Mouse (Mus musculus): ENCODE data around the gene Psmb9. TPM values are rescaled to one million over a fixed set of nuclear protein-coding genes. Genes with fewer than 3 reads are reported as not detected.

The Psmb9 gene
- polyA plus RNA-seq, 1 experiment from 2014 or later, result 1.1 TPM

GRCm38 (mm10) chr17:34177179-34177578 lies 10.4 kb downstream of the Psmb9 start:
- Histone ChIP-seq H3K4me1 (ENCODE audit: control insufficient read depth, insufficient read depth, low read length) (no peaks in the 10 kb centered on the region), H3K9ac (replicated peaks; ENCODE audit: low read length) (no peak overlapping the region), H3K9me3 (replicated peaks; ENCODE audit: control insufficient read depth, low read length) (no peaks in the 10 kb centered on the region), H3K27ac (replicated peaks; ENCODE audit: low read depth, low read length) (no peak overlapping the region), H3K36me3 (replicated peaks; ENCODE audit: control insufficient read depth, insufficient read depth, low read depth, low read length) (no peaks in the 10 kb centered on the region), H3K4me2 (ENCODE audit: low read depth, low read length) (no peak overlapping the region), H3K27me3 (ENCODE audit: control insufficient read depth, insufficient read depth, low read length) (no peaks in the 10 kb centered on the region), H3K4me3 (ENCODE audit: low read depth, low read length) (no peak overlapping the region)
- WGBS, result 64% methylated on average over 4 of the region's 4 CpGs
- DNase-seq (ENCODE audit: low spot score), result peak; percentile 21
- no peak for ATAC-seq (replicated peaks; ENCODE audit: insufficient number of reproducible peaks, low FRiP score, low TSS enrichment, low read depth)

DNA sequence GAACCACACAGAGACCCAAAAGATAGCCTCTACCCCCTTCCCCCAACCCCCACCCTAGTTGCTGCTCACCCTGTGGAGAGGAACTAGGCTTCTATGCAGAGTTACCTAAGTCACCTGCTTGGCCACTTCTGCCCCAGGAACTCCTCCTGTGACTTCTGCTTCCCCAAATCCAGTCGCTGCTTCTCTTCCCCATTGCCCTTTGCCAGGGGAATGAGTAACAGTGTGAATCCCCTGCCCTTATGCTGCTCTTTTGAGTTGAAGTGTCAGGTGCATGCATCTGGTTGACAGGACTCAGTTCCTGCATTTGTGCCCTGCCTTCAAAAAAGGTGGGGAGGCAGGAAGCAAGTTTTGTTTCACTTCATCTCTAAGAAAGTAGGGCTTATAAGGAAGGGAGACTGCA lies 13.5 kb downstream of the Psmb9 start:
- WGBS, result 42% methylated on average over 1 of the region's 1 CpGs
- no peaks in the 10 kb centered on the region for H3K36me3 ChIP-seq (replicated peaks; ENCODE audit: control insufficient read depth, insufficient read depth, low read depth, low read length)
- ATAC-seq (replicated peaks; ENCODE audit: insufficient number of reproducible peaks, low FRiP score, low TSS enrichment, low read depth), result no peak
- H3K27me3 ChIP-seq (ENCODE audit: control insufficient read depth, insufficient read depth, low read length), result no peaks in the 10 kb centered on the region
- no peak overlapping the region for H3K4me2 ChIP-seq (ENCODE audit: low read depth, low read length)
- DNase-seq (ENCODE audit: low spot score), result no peak
- no peak overlapping the region for H3K9ac ChIP-seq (replicated peaks; ENCODE audit: low read length)
- H3K27ac ChIP-seq (replicated peaks; ENCODE audit: low read depth, low read length), result no peak overlapping the region
- H3K4me3 ChIP-seq (ENCODE audit: low read depth, low read length), result no peak overlapping the region
- H3K9me3 ChIP-seq (replicated peaks; ENCODE audit: control insufficient read depth, low read length), result no peaks in the 10 kb centered on the region
- H3K4me1 ChIP-seq (ENCODE audit: control insufficient read depth, insufficient read depth, low read length), result no peaks in the 10 kb centered on the region

DNA sequence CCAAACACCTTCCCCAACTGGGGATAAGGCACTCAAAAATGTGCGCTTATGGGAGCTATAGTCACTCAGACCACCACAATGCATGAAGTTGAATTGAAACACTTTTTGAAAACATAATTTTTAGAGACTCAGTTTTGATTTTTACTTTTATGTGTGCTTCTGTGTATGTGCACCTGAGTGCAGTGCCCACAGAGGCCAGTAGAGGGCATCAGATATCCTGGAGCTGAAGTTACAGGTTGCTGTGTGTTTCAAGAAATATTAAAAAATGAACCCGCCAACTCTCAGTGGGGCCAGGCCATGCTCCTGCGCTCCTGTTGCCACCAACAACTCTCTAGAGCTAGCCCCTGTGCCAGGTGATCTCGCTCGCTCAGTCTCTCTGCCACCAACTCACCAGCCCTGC lies 15.0 kb downstream of the Psmb9 start:
- no peaks in the 10 kb centered on the region for H3K4me1 ChIP-seq (ENCODE audit: control insufficient read depth, insufficient read depth, low read length)
- H3K4me3 ChIP-seq (ENCODE audit: low read depth, low read length), result no peak overlapping the region
- no peak overlapping the region for H3K9ac ChIP-seq (replicated peaks; ENCODE audit: low read length)
- DNase-seq (ENCODE audit: low spot score) (no peak), ATAC-seq (replicated peaks; ENCODE audit: insufficient number of reproducible peaks, low FRiP score, low TSS enrichment, low read depth) (no peak)
- no peak overlapping the region for H3K4me2 ChIP-seq (ENCODE audit: low read depth, low read length)
- no peaks in the 10 kb centered on the region for H3K9me3 ChIP-seq (replicated peaks; ENCODE audit: control insufficient read depth, low read length)
- whole genome bisulfite sequencing, result 96% methylated on average over 5 of the region's 5 CpGs
- no peaks in the 10 kb centered on the region for H3K27me3 ChIP-seq (ENCODE audit: control insufficient read depth, insufficient read depth, low read length)
- H3K36me3 ChIP-seq (replicated peaks; ENCODE audit: control insufficient read depth, insufficient read depth, low read depth, low read length), result no peaks in the 10 kb centered on the region
- H3K27ac ChIP-seq (replicated peaks; ENCODE audit: low read depth, low read length), result no peak overlapping the region

DNA sequence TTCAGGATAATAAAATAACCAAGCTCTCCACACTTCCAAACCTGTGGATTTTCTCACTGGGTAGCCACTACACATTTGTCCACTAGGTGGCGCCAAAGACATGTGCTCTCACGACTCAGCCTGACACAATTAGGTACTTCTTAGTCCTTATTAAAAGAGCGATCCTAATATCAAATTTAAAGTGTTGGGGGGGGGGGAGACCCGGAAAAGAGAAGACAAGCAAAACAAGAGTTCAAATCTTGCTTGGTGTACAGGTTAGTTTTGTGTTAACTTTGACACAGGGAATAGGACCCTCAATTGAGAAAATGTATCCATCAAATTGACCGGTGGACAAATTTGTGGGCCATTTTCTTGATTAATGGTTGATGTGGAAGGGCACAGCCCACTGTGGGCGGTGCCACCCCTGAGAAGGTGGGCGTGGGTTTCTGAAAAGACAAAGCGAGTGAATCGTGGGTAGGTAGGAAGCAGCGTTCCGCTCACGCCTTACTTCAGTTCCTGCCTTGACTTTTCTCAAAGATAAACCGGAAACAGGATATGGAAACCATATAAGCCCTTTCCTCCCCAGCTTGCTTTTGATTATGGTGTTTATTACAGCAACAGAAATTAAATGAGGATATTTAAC lies 16.6 kb downstream of the Psmb9 start:
- Histone ChIP-seq H3K4me1 (ENCODE audit: control insufficient read depth, insufficient read depth, low read length) (no peaks in the 10 kb centered on the region), H3K4me3 (ENCODE audit: low read depth, low read length) (no peak overlapping the region), H3K27me3 (ENCODE audit: control insufficient read depth, insufficient read depth, low read length) (no peaks in the 10 kb centered on the region), H3K36me3 (replicated peaks; ENCODE audit: control insufficient read depth, insufficient read depth, low read depth, low read length) (no peaks in the 10 kb centered on the region), H3K27ac (replicated peaks; ENCODE audit: low read depth, low read length) (no peak overlapping the region), H3K9ac (replicated peaks; ENCODE audit: low read length) (no peak overlapping the region), H3K9me3 (replicated peaks; ENCODE audit: control insufficient read depth, low read length) (no peaks in the 10 kb centered on the region), H3K4me2 (ENCODE audit: low read depth, low read length) (no peak overlapping the region)
- ATAC-seq (replicated peaks; ENCODE audit: insufficient number of reproducible peaks, low FRiP score, low TSS enrichment, low read depth) (no peak), DNase-seq (ENCODE audit: low spot score) (peak; percentile 85)
- 44% methylated on average over 13 of the region's 13 CpGs for WGBS

DNA sequence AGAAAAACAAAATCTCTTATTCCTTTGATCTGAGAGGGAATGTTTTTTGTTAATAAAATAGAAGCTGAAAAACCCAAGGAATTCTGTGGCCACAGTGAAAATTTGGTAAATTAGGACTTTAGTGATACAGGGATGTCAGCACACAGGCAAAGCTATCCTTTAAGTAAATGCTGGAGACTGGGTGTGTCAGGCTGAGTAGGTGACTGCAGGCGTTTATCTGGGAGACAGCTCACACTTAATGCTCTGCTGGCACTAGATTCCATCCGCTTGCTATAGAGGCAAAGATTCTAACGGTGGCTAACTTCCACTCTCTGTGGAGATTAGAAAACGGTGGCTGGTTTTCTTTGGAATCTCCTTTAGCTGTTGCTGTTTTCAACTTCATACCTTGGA lies 17.1 kb downstream of the Psmb9 start:
- Histone ChIP-seq H3K4me2 (ENCODE audit: low read depth, low read length) (no peak overlapping the region), H3K4me1 (ENCODE audit: control insufficient read depth, insufficient read depth, low read length) (no peaks in the 10 kb centered on the region), H3K4me3 (ENCODE audit: low read depth, low read length) (no peak overlapping the region), H3K9ac (replicated peaks; ENCODE audit: low read length) (no peak overlapping the region), H3K9me3 (replicated peaks; ENCODE audit: control insufficient read depth, low read length) (no peaks in the 10 kb centered on the region), H3K27me3 (ENCODE audit: control insufficient read depth, insufficient read depth, low read length) (no peaks in the 10 kb centered on the region), H3K36me3 (replicated peaks; ENCODE audit: control insufficient read depth, insufficient read depth, low read depth, low read length) (no peaks in the 10 kb centered on the region), H3K27ac (replicated peaks; ENCODE audit: low read depth, low read length) (no peak overlapping the region)
- ATAC-seq (replicated peaks; ENCODE audit: insufficient number of reproducible peaks, low FRiP score, low TSS enrichment, low read depth) (no peak), DNase-seq (ENCODE audit: low spot score) (no peak)
- 26% methylated on average over 4 of the region's 4 CpGs for WGBS

GRCm38 (mm10) chr17:34169279-34169678 lies 18.3 kb downstream of the Psmb9 start:
- WGBS, result 4% methylated on average over 2 of the region's 2 CpGs
- H3K27me3 ChIP-seq (ENCODE audit: control insufficient read depth, insufficient read depth, low read length), result no peaks in the 10 kb centered on the region
- no peak overlapping the region for H3K4me3 ChIP-seq (ENCODE audit: low read depth, low read length)
- H3K36me3 ChIP-seq (replicated peaks; ENCODE audit: control insufficient read depth, insufficient read depth, low read depth, low read length), result no peaks in the 10 kb centered on the region
- ATAC-seq (replicated peaks; ENCODE audit: insufficient number of reproducible peaks, low FRiP score, low TSS enrichment, low read depth), result no peak
- no peaks in the 10 kb centered on the region for H3K4me1 ChIP-seq (ENCODE audit: control insufficient read depth, insufficient read depth, low read length)
- H3K9ac ChIP-seq (replicated peaks; ENCODE audit: low read length), result no peak overlapping the region
- H3K27ac ChIP-seq (replicated peaks; ENCODE audit: low read depth, low read length), result no peak overlapping the region
- no peak overlapping the region for H3K4me2 ChIP-seq (ENCODE audit: low read depth, low read length)
- H3K9me3 ChIP-seq (replicated peaks; ENCODE audit: control insufficient read depth, low read length), result no peaks in the 10 kb centered on the region
- peak; percentile 66 for DNase-seq (ENCODE audit: low spot score)

GRCm38 (mm10) chr17:34165033-34165730 lies 22.4 kb downstream of the Psmb9 start:
- Histone ChIP-seq H3K9ac (replicated peaks; ENCODE audit: low read length) (no peak overlapping the region), H3K27me3 (ENCODE audit: control insufficient read depth, insufficient read depth, low read length) (no peaks in the 10 kb centered on the region), H3K4me1 (ENCODE audit: control insufficient read depth, insufficient read depth, low read length) (no peaks in the 10 kb centered on the region), H3K27ac (replicated peaks; ENCODE audit: low read depth, low read length) (no peak overlapping the region), H3K4me3 (ENCODE audit: low read depth, low read length) (no peak overlapping the region), H3K36me3 (replicated peaks; ENCODE audit: control insufficient read depth, insufficient read depth, low read depth, low read length) (no peaks in the 10 kb centered on the region), H3K9me3 (replicated peaks; ENCODE audit: control insufficient read depth, low read length) (no peaks in the 10 kb centered on the region), H3K4me2 (ENCODE audit: low read depth, low read length) (no peak overlapping the region)
- DNase-seq (ENCODE audit: low spot score) (no peak), ATAC-seq (replicated peaks; ENCODE audit: insufficient number of reproducible peaks, low FRiP score, low TSS enrichment, low read depth) (no peak)
- WGBS, result 78% methylated on average over 6 of the region's 6 CpGs

DNA sequence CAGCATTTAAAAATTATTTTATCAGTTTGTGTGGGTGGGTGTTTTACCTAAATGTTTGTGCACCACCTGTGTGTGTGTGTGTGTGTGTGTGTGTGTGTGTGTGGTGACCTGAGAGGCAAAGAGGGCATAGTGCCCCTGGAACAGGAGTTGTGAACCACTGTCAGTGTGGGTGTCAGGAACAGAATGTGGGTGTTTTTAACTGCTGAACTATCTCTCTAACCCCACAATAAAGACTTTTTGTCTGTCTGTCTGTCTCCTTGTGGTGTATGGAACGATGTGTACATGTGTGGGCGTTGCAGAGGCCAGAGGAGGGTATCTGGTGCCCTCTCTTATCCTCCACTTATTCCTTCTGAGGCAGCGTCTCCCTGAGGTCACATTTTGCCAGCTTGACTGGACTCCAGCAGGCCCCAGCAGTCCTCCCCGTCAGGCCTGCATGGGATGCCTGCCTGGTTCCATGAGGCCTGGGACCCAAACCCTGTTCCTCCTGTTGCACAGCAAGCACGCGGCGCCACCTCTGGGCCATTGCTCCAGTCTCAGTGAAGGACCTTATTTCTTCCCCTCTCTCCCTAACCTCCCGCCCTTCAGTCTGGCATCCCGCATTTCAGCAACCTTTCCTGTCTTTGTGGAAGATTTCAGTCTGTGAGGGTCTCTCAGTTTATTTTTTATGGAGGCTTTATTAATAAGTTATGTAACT lies 23.2 kb downstream of the Psmb9 start:
- no peak for DNase-seq (ENCODE audit: low spot score)
- no peak overlapping the region for H3K4me2 ChIP-seq (ENCODE audit: low read depth, low read length)
- H3K27ac ChIP-seq (replicated peaks; ENCODE audit: low read depth, low read length), result no peak overlapping the region
- H3K27me3 ChIP-seq (ENCODE audit: control insufficient read depth, insufficient read depth, low read length), result no peaks in the 10 kb centered on the region
- no peak overlapping the region for H3K9ac ChIP-seq (replicated peaks; ENCODE audit: low read length)
- H3K4me1 ChIP-seq (ENCODE audit: control insufficient read depth, insufficient read depth, low read length), result no peaks in the 10 kb centered on the region
- ATAC-seq (replicated peaks; ENCODE audit: insufficient number of reproducible peaks, low FRiP score, low TSS enrichment, low read depth), result no peak
- no peaks in the 10 kb centered on the region for H3K9me3 ChIP-seq (replicated peaks; ENCODE audit: control insufficient read depth, low read length)
- H3K36me3 ChIP-seq (replicated peaks; ENCODE audit: control insufficient read depth, insufficient read depth, low read depth, low read length), result no peaks in the 10 kb centered on the region
- WGBS, result 37% methylated on average over 9 of the region's 9 CpGs
- H3K4me3 ChIP-seq (ENCODE audit: low read depth, low read length), result no peak overlapping the region

All from embryonic facial prominence, embryonic 11.5 days (tissue).